Mouse (Mus musculus) liver, embryonic 11.5 days (tissue): ENCODE data around the gene Dclk1. TPM values are rescaled to one million over a fixed set of nuclear protein-coding genes. Genes with fewer than 3 reads are reported as not detected.

ENCODE experiments used
- ATAC-seq: fragments of 200-750 bp; cut with Nextera tagmentation; replicated peaks from 2 replicates; pipeline ENCODE4 v1.8.0; 2017; ENCODE audit warnings: moderate number of reproducible peaks, mild to moderate bottlenecking, moderate TSS enrichment, moderate library complexity; ENCODE audit not compliant: low FRiP score
- DNase-seq: peaks from one replicate; pipeline ENCODE4 v3.0.0-alpha.2; 2017; ENCODE audit warnings: low spot score
- H3K27ac ChIP-seq: fragments of 300-500 bp; sonication (generic); 2 replicates; pipeline ENCODE4 v1.5.1; 2014; ENCODE audit warnings: mild to moderate bottlenecking, low read depth, low read length, control low read depth
- H3K27me3 ChIP-seq: fragments of 300-500 bp; sonication (generic); replicated peaks from 2 replicates; pipeline ENCODE4 v1.6.1; 2014; ENCODE audit warnings: low read length, mixed read lengths; ENCODE audit not compliant: control insufficient read depth, insufficient read depth
- H3K36me3 ChIP-seq: fragments of 300-500 bp; sonication (generic); 2 replicates; pipeline ENCODE4 v1.6.1; 2014; ENCODE audit warnings: mild to moderate bottlenecking, low read length, moderate library complexity, mixed read lengths; ENCODE audit not compliant: control insufficient read depth, insufficient read depth
- H3K4me1 ChIP-seq: fragments of 300-500 bp; sonication (generic); replicated peaks from 2 replicates; pipeline ENCODE4 v1.6.1; 2014; ENCODE audit warnings: low read length, mixed read lengths; ENCODE audit not compliant: control insufficient read depth, insufficient read depth
- H3K4me2 ChIP-seq: fragments of 300-500 bp; sonication (generic); 2 replicates; pipeline ENCODE4 v1.6.1; 2014; ENCODE audit warnings: mild to moderate bottlenecking, control low read depth, moderate library complexity
- H3K4me3 ChIP-seq: fragments of 300-500 bp; sonication (generic); 2 replicates; pipeline ENCODE4 v1.5.1; 2014; ENCODE audit warnings: low read depth, low read length, control low read depth
- H3K9ac ChIP-seq: fragments of 300-500 bp; sonication (generic); 2 replicates; pipeline ENCODE4 v1.6.1; 2014; ENCODE audit warnings: low read depth, low read length, control low read depth
- H3K9me3 ChIP-seq: fragments of 300-500 bp; sonication (generic); 2 replicates; pipeline ENCODE4 v1.6.1; 2016; ENCODE audit warnings: low read length, inconsistent platforms, mixed read lengths; ENCODE audit not compliant: control insufficient read depth
- WGBS: fragments of 180-500 bp; shearing (Covaris S2); extraction: QIAGEN DNeasy Blood & Tissue Kit; methylation state at CpG from one replicate; pipeline ENCODE4 v1.1.7; 2014; 5-methylcytosine and 5-hydroxymethylcytosine counted together
- polyA plus RNA-seq: library from polyadenylated mRNA; unstranded; fragments of >200 nt; fragmentation: Nextera tagmentation; extraction: Ambion mirVana; gene quantifications from 2 replicates; pipeline ENCODE4 v1.2.1, GENCODE M21; 2014

Dclk1 gene
- polyA plus RNA-seq, 1 experiment from 2014 or later, result 3.3 TPM

GRCm38 (mm10) chr3:55292783-55293430 is 50.7 kb downstream of the Dclk1 start:
- H3K9me3 ChIP-seq, result no peaks in the 10 kb centered on the region
- no peaks in the 10 kb centered on the region for H3K36me3 ChIP-seq
- ATAC-seq (no peak), DNase-seq (no peak)
- 74% methylated on average over 10 of the region's 10 CpGs for WGBS
- no peak overlapping the region for H3K27ac ChIP-seq
- no peak overlapping the region for H3K4me3 ChIP-seq
- H3K4me2 ChIP-seq, result no peak overlapping the region
- H3K27me3 ChIP-seq, result no peaks in the 10 kb centered on the region
- H3K9ac ChIP-seq, result no peak overlapping the region
- no peaks in the 10 kb centered on the region for H3K4me1 ChIP-seq

- Histone ChIP-seq H3K27me3 (no peaks in the 10 kb centered on the region), H3K36me3 (no peaks in the 10 kb centered on the region), H3K4me3 (no peak overlapping the region), H3K9me3 (no peaks in the 10 kb centered on the region), H3K4me1 (no peaks in the 10 kb centered on the region), H3K4me2 (no peak overlapping the region), H3K27ac (no peak overlapping the region), H3K9ac (no peak overlapping the region)
- DNase-seq, result no peak
- ATAC-seq, result no peak
These were observed 63.5 kb downstream of the Dclk1 start for GRCm38 (mm10) chr3:55305653-55306052.

GRCm38 (mm10) chr3:55307553-55308177 is 65.5 kb downstream of the Dclk1 start:
- Histone ChIP-seq H3K4me2 (no peak overlapping the region), H3K27me3 (no peaks in the 10 kb centered on the region), H3K4me1 (no peaks in the 10 kb centered on the region), H3K9me3 (no peaks in the 10 kb centered on the region), H3K36me3 (no peaks in the 10 kb centered on the region), H3K4me3 (no peak overlapping the region), H3K9ac (no peak overlapping the region), H3K27ac (no peak overlapping the region)
- ATAC-seq (no peak), DNase-seq (no peak)
- 70% methylated on average over 7 of the region's 7 CpGs for WGBS

GRCm38 (mm10) chr3:55309961-55310360 is 67.8 kb downstream of the Dclk1 start:
- Histone ChIP-seq H3K4me1 (no peaks in the 10 kb centered on the region), H3K36me3 (no peaks in the 10 kb centered on the region), H3K9me3 (no peaks in the 10 kb centered on the region), H3K27ac (no peak overlapping the region), H3K4me3 (no peak overlapping the region), H3K27me3 (no peaks in the 10 kb centered on the region), H3K9ac (no peak overlapping the region), H3K4me2 (no peak overlapping the region)
- ATAC-seq, result no peak
- WGBS, result 73% methylated on average over 8 of the region's 8 CpGs
- no peak for DNase-seq

GRCm38 (mm10) chr3:55315827-55316226 is 73.7 kb downstream of the Dclk1 start:
- Histone ChIP-seq H3K36me3 (no peaks in the 10 kb centered on the region), H3K27ac (no peak overlapping the region), H3K9me3 (no peaks in the 10 kb centered on the region), H3K4me1 (no peaks in the 10 kb centered on the region), H3K27me3 (no peaks in the 10 kb centered on the region), H3K9ac (no peak overlapping the region), H3K4me2 (no peak overlapping the region), H3K4me3 (no peak overlapping the region)
- ATAC-seq, result no peak
- no peak for DNase-seq
- 82% methylated on average over 8 of the region's 8 CpGs for WGBS

GRCm38 (mm10) chr3:55318021-55318420 is 75.9 kb downstream of the Dclk1 start:
- no peak overlapping the region for H3K4me3 ChIP-seq
- H3K4me2 ChIP-seq, result no peak overlapping the region
- no peaks in the 10 kb centered on the region for H3K27me3 ChIP-seq
- no peaks in the 10 kb centered on the region for H3K4me1 ChIP-seq
- WGBS, result 81% methylated on average over 1 of the region's 1 CpGs
- H3K36me3 ChIP-seq, result no peaks in the 10 kb centered on the region
- no peak overlapping the region for H3K27ac ChIP-seq
- DNase-seq (no peak), ATAC-seq (no peak)
- H3K9ac ChIP-seq, result no peak overlapping the region
- H3K9me3 ChIP-seq, result no peaks in the 10 kb centered on the region

- Histone ChIP-seq H3K4me1 (no peaks in the 10 kb centered on the region), H3K27me3 (no peaks in the 10 kb centered on the region), H3K9me3 (no peaks in the 10 kb centered on the region), H3K4me3 (no peak overlapping the region), H3K9ac (no peak overlapping the region), H3K36me3 (no peaks in the 10 kb centered on the region), H3K4me2 (no peak overlapping the region), H3K27ac (no peak overlapping the region)
- WGBS, result 91% methylated on average over 3 of the region's 3 CpGs
- no peak for DNase-seq
- ATAC-seq, result no peak
These were observed 78.4 kb downstream of the Dclk1 start for GRCm38 (mm10) chr3:55320572-55320971.

GRCm38 (mm10) chr3:55324029-55324428 is 81.9 kb downstream of the Dclk1 start:
- Histone ChIP-seq H3K27me3 (no peaks in the 10 kb centered on the region), H3K4me2 (no peak overlapping the region), H3K4me1 (no peaks in the 10 kb centered on the region), H3K9me3 (no peaks in the 10 kb centered on the region), H3K27ac (no peak overlapping the region), H3K4me3 (no peak overlapping the region), H3K9ac (no peak overlapping the region), H3K36me3 (no peaks in the 10 kb centered on the region)
- WGBS, result 50% methylated on average over 1 of the region's 1 CpGs
- DNase-seq (no peak), ATAC-seq (no peak)

GRCm38 (mm10) chr3:55330496-55330895 is 88.3 kb downstream of the Dclk1 start:
- Histone ChIP-seq H3K4me1 (no peaks in the 10 kb centered on the region), H3K9ac (no peak overlapping the region), H3K27ac (no peak overlapping the region), H3K4me2 (no peak overlapping the region), H3K9me3 (no peaks in the 10 kb centered on the region), H3K4me3 (no peak overlapping the region), H3K27me3 (no peaks in the 10 kb centered on the region), H3K36me3 (no peaks in the 10 kb centered on the region)
- 81% methylated on average over 4 of the region's 4 CpGs for WGBS
- DNase-seq (no peak), ATAC-seq (no peak)
